Mouse (Mus musculus) hindbrain, embryonic 12.5 days (tissue): ENCODE measurements around the gene Dpf1. TPM values are rescaled to one million over a fixed set of nuclear protein-coding genes. Genes with fewer than 3 reads are reported as not detected.
A peak's percentile ranks its signal among the peaks of the same experiment; 100 is the strongest.

Experiments
- ATAC-seq: fragments of 200-750 bp; cut with Nextera tagmentation; 2 replicates; pipeline ENCODE4 v1.8.0; 2017; ENCODE audit warnings: moderate TSS enrichment; ENCODE audit not compliant: low FRiP score
- H3K27ac ChIP-seq: fragments of 300-500 bp; sonication (generic); 2 replicates; pipeline ENCODE4 v1.5.1; 2016; ENCODE audit warnings: mild to moderate bottlenecking
- H3K27me3 ChIP-seq: fragments of 300-500 bp; sonication (generic); 2 replicates; pipeline ENCODE4 v1.6.1; 2016; ENCODE audit warnings: mild to moderate bottlenecking
- H3K36me3 ChIP-seq: fragments of 300-500 bp; sonication (generic); 2 replicates; pipeline ENCODE4 v1.6.1; 2016; ENCODE audit warnings: mild to moderate bottlenecking
- H3K4me1 ChIP-seq: fragments of 300-500 bp; sonication (generic); 2 replicates; pipeline ENCODE4 v1.6.1; 2016
- H3K4me2 ChIP-seq: fragments of 300-500 bp; sonication (generic); replicated peaks from 2 replicates; pipeline ENCODE4 v1.6.1; 2016; ENCODE audit warnings: mild to moderate bottlenecking
- H3K4me3 ChIP-seq: fragments of 300-500 bp; sonication (generic); 2 replicates; pipeline ENCODE4 v1.5.1; 2016; ENCODE audit warnings: mild to moderate bottlenecking
- H3K9ac ChIP-seq: fragments of 300-500 bp; sonication (generic); 2 replicates; pipeline ENCODE4 v1.6.1; 2016; ENCODE audit warnings: mild to moderate bottlenecking, moderate library complexity
- H3K9me3 ChIP-seq: fragments of 300-500 bp; sonication (generic); replicated peaks from 2 replicates; pipeline ENCODE4 v1.6.1; 2016; ENCODE audit warnings: mild to moderate bottlenecking
- WGBS: fragments of 180-500 bp; shearing (Covaris S2); methylation state at CpG from one replicate; pipeline ENCODE4 v1.1.7; 2016; 5-methylcytosine and 5-hydroxymethylcytosine counted together
- polyA plus RNA-seq: library from polyadenylated mRNA; unstranded; fragments of >200 nt; fragmentation: Nextera tagmentation; extraction: Ambion mirVana; gene quantifications from 2 replicates; pipeline ENCODE4 v1.2.1, GENCODE M21; 2016

Gene Dpf1
- polyA plus RNA-seq: 102 and 110 TPM in 2 replicates

DNA sequence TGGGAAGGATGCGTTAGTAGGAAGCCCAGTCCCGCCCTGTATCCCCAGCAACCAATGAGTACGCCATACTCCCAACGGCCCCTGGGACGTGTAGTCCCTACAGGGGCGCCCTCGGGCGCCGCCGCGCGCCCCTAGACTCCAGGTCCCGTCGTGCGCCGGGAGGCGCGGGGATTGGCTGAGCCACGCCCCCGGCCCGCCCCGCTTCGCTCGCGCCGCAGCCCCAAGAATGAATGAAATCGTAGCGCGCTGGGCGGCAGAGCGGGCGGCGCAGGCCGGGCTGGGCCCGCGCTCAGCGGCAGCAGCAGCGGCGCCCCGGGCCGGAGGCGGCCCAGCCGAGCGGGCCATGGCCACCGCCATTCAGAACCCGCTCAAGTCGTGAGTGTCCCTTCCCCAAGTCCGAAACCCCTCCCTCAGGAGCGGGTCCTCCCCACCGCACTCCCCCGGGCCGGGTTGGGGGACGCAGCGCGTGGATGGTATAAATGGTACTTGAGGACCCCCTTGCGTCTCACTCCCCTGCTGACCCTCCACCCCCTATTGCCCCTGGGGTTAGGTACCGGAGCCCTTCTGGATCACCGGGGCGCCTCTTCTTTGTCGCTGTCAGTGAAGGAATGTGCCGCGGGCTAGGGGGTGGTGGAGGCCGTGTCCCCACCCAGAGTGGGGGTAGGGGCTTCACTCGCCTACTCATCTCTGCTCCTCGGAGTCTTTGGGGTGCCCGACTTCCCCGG is at the start of gene Dpf1:
Gene Dpf1 (plus strand): TSS at position 214 of the 725 bp plus-strand sequence.
- peak; percentile 77 for ATAC-seq
- H3K27me3 ChIP-seq: no peaks in the 10 kb centered on the region
- H3K4me2 ChIP-seq: peak within 1 kb of the TSS; percentile 86
- H3K4me1 ChIP-seq: peaks cover 53% of the 10 kb centered on the region
- under 1% methylated on average over 59 of the region's 67 CpGs for WGBS
- H3K27ac ChIP-seq: peak within 1 kb of the TSS; percentile 92
- peak within 1 kb of the TSS; percentile 87 for H3K9ac ChIP-seq
- H3K4me3 ChIP-seq: peak within 1 kb of the TSS; percentile 71
- no peaks in the 10 kb centered on the region for H3K36me3 ChIP-seq
- H3K9me3 ChIP-seq: no peaks in the 10 kb centered on the region

DNA sequence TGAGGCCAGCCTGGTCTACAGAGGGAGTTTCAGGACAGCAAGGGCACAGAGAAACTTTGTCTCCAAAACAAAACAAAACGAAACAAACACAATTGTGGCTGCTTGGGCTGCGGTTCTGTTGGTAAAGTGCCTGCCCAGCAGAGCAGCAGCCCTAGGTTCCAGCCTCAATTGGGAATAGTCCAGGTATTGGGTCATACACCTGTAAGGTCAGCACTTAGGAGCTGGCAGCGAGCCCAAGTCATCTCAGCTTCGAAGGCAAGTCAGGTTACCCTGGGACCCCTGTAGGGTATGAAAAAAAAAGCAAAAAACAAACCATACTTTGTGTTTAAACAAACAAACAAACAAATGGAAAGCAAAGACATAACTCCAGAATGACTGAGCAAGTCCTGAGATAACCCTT is 47.9 kb upstream of the Dpf1 start:
- ATAC-seq: no peak
- 85% methylated on average over 4 of the region's 4 CpGs for WGBS
- peaks cover 21% of the 10 kb centered on the region for H3K4me1 ChIP-seq

DNA sequence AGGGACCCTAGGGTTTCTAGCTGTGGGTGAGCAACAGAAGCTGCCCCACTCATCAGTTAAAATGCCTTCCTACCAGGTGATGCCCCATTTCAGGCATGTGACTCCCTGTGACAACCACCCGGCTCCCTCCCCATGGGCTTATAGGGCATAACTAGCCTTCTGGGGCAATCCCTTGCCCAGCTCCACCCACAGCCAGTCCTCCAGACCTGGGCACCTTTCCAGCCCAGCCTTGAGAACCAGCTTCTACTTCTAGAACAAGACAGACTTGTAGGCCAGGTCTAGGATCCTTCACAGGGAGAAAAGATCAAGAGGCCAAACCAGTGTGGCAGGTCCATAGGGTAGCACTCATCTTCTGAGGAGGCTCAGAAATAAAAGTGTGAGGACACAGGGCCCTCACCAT is 46.4 kb upstream of the Dpf1 start:
- Histone ChIP-seq H3K27me3 (no peaks in the 10 kb centered on the region), H3K9me3 (no peaks in the 10 kb centered on the region), H3K36me3 (no peaks in the 10 kb centered on the region), H3K4me3 (no peak overlapping the region), H3K9ac (no peak overlapping the region), H3K4me1 (peaks cover 21% of the 10 kb centered on the region), H3K27ac (no peak overlapping the region), H3K4me2 (no peak overlapping the region)
- no peak for ATAC-seq
- WGBS: 94% methylated on average over 1 of the region's 1 CpGs

More for the DNA sequence above, 47.9 kb upstream of the Dpf1 start:
- no peaks in the 10 kb centered on the region for H3K36me3 ChIP-seq
- H3K27me3 ChIP-seq: no peaks in the 10 kb centered on the region
- no peak overlapping the region for H3K4me3 ChIP-seq
- no peak overlapping the region for H3K4me2 ChIP-seq
- no peaks in the 10 kb centered on the region for H3K9me3 ChIP-seq
- no peak overlapping the region for H3K9ac ChIP-seq
- no peak overlapping the region for H3K27ac ChIP-seq

DNA sequence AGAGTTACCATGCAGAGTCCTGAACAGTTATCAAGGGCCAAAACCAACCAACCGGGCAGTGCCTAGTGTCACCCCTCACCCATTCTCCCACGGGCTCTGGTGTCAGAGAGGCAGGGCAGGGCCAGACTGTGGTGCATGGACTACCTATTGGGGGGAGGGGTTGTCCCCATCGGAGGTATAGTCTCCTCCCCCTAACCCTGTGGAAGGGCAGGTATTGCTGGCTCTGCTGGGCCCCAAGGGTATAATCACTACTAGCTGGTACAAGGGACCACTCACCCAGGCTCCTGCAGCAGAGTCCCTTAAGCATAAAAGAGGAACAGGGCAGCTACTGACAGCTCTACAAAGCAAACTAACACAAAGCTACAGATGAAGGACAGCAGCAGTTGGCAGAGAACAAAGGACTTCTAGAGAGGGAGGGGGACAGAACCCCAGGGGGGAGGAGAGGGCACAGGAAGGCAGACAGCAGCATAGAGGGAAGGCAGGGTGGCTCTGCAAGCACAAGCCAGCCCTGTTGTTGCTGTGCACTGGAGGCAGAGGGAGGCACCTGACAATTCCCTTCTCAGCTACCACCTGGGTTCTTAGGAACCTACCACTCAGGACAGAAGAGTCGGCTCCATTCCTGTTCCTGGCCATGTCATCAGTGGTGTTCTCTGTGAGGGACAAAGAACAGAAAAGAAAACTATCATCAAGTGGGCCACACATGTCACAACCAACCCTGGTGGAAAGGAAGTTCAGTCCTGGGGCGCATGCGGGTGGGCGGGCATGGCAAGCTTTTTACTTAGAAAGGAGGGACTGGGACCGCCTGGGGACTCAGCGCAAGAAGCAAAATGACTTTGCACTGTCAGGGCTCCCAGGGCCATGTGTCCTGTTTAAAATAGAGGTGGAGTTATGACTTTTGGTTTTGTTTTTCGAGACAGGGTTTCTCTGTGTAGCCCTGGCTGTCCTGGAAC is 43.7 kb upstream of the Dpf1 start:
- WGBS: 50% methylated on average over 10 of the region's 10 CpGs
- Histone ChIP-seq H3K4me1 (peaks cover 21% of the 10 kb centered on the region), H3K4me3 (no peak overlapping the region), H3K9me3 (no peaks in the 10 kb centered on the region), H3K4me2 (no peak overlapping the region), H3K27ac (no peak overlapping the region), H3K9ac (no peak overlapping the region), H3K36me3 (no peaks in the 10 kb centered on the region), H3K27me3 (no peaks in the 10 kb centered on the region)
- ATAC-seq: peak; percentile 62

DNA sequence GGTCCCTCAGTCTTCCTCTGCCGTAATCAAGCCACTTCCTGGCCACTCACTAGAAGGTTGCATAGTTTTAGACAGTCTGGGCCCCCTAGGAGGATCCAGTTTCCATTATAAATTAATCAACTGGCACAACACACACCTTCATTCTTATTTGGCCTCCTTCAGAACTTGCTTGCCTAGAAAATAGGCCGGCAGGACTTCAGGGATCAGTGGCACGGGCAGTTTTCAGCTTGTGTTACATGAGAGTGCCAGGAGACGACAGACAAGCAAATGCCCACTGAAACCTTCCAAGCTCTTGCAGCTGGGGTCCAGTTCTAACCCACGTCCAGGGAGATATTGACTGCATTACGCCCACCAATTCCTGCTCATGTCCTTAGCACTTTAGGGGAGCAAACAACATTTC is 41.6 kb upstream of the Dpf1 start:
- 80% methylated on average over 6 of the region's 6 CpGs for WGBS

DNA sequence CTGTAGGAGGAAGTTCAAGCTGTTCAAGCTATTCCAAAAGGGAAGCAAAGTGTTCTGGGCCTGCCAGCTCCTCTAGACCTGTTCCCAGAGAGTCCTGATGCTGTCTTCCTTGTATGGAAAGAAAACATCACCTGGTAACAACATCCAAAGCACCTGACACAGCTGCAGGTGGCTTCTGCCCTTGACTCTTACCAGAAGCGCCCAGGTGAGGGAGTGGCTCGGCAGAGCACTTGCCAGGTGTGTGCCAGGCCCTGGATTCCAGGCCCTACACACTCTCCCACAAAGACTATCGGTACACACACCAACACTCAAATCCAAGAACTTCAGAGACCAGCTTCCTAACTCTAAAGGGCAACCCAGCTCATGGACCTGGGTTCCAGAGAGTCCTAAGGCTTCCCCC is 39.9 kb upstream of the Dpf1 start:
- no peak for ATAC-seq
- peaks cover 16% of the 10 kb centered on the region for H3K4me1 ChIP-seq
- WGBS: 94% methylated on average over 3 of the region's 3 CpGs
- no peaks in the 10 kb centered on the region for H3K9me3 ChIP-seq
- no peaks in the 10 kb centered on the region for H3K27me3 ChIP-seq
- no peak overlapping the region for H3K4me2 ChIP-seq
- no peak overlapping the region for H3K9ac ChIP-seq
- no peak overlapping the region for H3K27ac ChIP-seq
- H3K36me3 ChIP-seq: no peaks in the 10 kb centered on the region
- no peak overlapping the region for H3K4me3 ChIP-seq

More for the DNA sequence above, 41.6 kb upstream of the Dpf1 start:
- H3K4me1 ChIP-seq: peaks cover 23% of the 10 kb centered on the region
- ATAC-seq: no peak
- no peak overlapping the region for H3K4me3 ChIP-seq
- H3K9me3 ChIP-seq: no peaks in the 10 kb centered on the region
- no peak overlapping the region for H3K4me2 ChIP-seq
- no peaks in the 10 kb centered on the region for H3K27me3 ChIP-seq
- H3K9ac ChIP-seq: no peak overlapping the region
- H3K36me3 ChIP-seq: no peaks in the 10 kb centered on the region
- no peak overlapping the region for H3K27ac ChIP-seq

DNA sequence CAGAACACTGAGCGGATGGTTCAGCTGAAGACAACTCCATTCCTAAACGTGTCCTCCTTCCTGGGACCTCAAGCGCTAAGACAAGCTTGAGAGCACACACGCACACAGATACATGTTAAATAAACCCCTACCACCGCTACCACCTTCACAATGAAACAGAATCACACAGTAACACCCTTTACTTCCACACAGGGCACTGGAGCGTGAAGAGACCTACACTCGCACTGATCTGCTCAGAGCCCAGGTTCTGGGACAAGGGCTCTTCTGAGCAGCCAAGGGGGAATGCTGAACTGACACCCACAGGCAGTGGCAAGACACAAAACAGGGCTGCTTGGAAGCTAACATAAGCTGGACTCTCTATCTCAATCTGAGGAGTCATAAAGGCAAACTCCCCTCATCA is 38.1 kb upstream of the Dpf1 start:
- no peak for ATAC-seq
- H3K27ac ChIP-seq: no peak overlapping the region
- no peak overlapping the region for H3K4me3 ChIP-seq
- H3K4me2 ChIP-seq: no peak overlapping the region
- no peaks in the 10 kb centered on the region for H3K27me3 ChIP-seq
- 70% methylated on average over 7 of the region's 7 CpGs for WGBS
- no peaks in the 10 kb centered on the region for H3K9me3 ChIP-seq
- H3K4me1 ChIP-seq: 0 out of 2 replicates have a peak, but pooled peaks cover 2% of the 10 kb centered on the region
- no peaks in the 10 kb centered on the region for H3K36me3 ChIP-seq
- H3K9ac ChIP-seq: no peak overlapping the region

DNA sequence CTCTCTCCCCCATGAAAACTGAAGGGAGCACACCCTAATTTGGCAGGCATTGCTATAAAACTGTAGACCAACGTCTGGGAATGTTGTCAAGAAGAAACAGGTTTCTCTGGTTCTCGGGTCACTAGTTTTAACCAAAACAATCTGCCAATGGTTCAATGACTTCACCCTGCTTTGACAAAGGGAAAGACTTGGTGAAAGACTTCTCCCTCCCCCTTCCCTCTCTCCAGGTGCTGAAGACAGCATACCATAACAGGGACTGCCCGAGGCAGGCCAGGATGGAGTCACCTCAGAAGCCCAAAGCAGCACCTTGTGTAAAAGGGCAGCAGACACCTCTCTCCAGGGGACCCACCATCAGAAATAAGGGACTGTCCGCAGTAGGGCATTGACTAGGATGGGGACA is 36.8 kb upstream of the Dpf1 start:
- no peak overlapping the region for H3K4me2 ChIP-seq
- 0 out of 2 replicates have a peak, but pooled peaks cover 2% of the 10 kb centered on the region for H3K4me1 ChIP-seq
- no peak for ATAC-seq
- WGBS: 58% methylated on average over 4 of the region's 4 CpGs
- H3K27ac ChIP-seq: no peak overlapping the region
- no peaks in the 10 kb centered on the region for H3K36me3 ChIP-seq
- no peak overlapping the region for H3K9ac ChIP-seq
- H3K27me3 ChIP-seq: no peaks in the 10 kb centered on the region
- H3K4me3 ChIP-seq: no peak overlapping the region
- no peaks in the 10 kb centered on the region for H3K9me3 ChIP-seq

DNA sequence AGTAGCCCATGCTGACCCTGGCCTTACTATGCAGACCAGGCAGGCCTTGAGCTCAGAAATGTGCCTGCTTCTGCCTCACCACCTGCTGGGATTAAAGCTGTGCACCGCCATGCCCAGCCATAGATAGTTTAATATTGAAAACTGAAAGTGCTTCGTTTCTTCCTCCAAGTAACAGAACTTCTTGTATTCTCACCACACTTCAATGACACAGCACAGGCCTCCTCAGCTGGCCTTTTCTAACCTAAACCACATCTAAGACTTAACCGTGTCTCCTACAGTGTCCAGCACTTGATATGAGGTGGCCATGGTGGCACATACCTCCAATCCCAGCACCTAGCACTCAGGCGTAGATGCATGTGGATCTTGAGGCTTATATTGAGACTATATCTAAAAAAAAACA is 33.3 kb upstream of the Dpf1 start:
- Histone ChIP-seq H3K36me3 (no peaks in the 10 kb centered on the region), H3K27ac (no peak overlapping the region), H3K4me3 (no peak overlapping the region), H3K4me1 (0 out of 2 replicates have a peak, but pooled peaks cover 2% of the 10 kb centered on the region), H3K4me2 (no peak overlapping the region), H3K9ac (no peak overlapping the region), H3K9me3 (no peaks in the 10 kb centered on the region), H3K27me3 (no peaks in the 10 kb centered on the region)
- 80% methylated on average over 4 of the region's 4 CpGs for WGBS
- ATAC-seq: no peak

DNA sequence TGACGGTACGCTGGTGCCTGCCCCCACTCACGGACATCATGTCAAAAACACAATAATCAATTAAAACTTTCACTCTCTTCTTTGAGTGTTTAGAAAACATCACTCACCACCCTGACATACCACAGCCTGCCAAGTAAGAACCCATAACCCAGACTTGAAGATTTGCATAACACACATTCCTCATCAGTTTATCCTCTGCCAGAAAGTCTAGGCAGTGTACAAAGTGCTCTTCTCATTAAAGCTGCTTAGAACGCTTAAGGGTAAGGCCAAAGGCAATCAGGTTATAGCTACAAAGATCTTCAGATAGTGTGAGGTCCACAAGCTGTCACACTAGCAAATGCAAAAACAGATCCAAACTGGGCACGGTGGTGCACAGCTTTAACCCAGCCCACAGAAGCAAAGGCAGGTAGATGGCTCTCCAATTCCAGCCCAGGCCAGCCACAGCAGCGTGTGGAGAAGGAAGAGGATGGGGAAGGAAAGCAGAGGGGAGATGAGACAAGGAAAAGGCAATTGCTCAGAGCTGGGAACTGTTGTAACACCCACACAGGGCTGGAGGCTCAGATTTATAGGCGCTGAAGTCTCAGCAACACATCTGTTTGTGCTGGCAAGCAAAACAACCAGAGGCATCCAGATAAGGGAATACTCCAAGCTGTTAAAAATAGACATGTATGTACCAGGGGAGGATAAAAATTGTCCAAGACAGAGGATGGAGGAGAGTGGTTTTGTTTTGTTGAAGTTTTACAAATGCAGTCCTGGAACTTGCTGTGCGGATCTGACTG is 31.9 kb upstream of the Dpf1 start:
- no peak overlapping the region for H3K4me2 ChIP-seq
- no peaks in the 10 kb centered on the region for H3K4me1 ChIP-seq
- no peaks in the 10 kb centered on the region for H3K27me3 ChIP-seq
- no peak overlapping the region for H3K27ac ChIP-seq
- no peaks in the 10 kb centered on the region for H3K36me3 ChIP-seq
- no peak overlapping the region; the same call in 1 of the 2 replicates for H3K9ac ChIP-seq
- no peaks in the 10 kb centered on the region for H3K9me3 ChIP-seq
- ATAC-seq: no peak
- 77% methylated on average over 8 of the region's 8 CpGs for WGBS
- H3K4me3 ChIP-seq: no peak overlapping the region

DNA sequence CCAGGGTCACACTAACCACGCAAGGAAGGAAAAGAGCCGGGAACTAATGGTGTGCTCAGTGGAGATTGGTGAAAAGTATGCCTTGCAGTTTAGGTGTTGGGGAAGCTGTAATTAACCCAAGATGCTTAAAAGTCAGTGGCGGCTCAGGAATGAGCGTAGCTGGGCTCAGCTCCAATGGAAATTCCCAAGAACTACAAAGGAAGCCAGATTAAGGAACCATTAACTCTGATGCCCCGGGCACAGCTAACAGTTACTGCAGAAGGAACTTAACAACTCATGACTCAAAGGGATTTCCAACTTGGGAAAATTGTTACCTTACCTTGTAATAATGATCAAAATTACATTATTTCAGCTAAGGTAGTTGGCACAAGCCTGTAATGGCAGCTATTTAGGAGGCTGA is 27.0 kb upstream of the Dpf1 start:
- Histone ChIP-seq H3K4me3 (no peak overlapping the region), H3K4me1 (peaks cover 10% of the 10 kb centered on the region), H3K27me3 (peaks cover 23% of the 10 kb centered on the region), H3K4me2 (no peak overlapping the region), H3K36me3 (no peaks in the 10 kb centered on the region), H3K9me3 (no peaks in the 10 kb centered on the region), H3K9ac (no peak overlapping the region), H3K27ac (no peak overlapping the region)
- WGBS: 76% methylated on average over 5 of the region's 5 CpGs
- ATAC-seq: no peak

DNA sequence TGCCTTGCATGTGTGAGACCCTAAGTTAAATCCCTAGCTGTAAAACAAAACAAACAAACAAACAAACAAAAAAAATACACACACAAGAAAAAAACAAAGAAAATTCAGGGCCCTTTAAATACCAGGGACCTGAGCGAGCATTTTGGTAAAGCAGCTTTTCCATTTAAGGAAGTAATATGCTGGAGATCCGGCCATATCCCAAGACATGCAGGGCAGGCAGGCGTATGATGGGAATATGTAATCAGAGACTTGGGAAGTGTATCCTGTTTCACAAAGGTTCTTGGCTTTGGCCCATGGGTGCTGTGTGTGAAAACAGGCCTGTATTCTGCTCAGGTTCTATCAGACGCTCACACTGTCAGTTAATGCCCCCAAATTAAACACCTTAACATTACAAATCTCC is 26.2 kb upstream of the Dpf1 start:
- H3K36me3 ChIP-seq: no peaks in the 10 kb centered on the region

More for the DNA sequence above, 26.2 kb upstream of the Dpf1 start:
- Histone ChIP-seq H3K4me3 (no peak overlapping the region), H3K27ac (no peak overlapping the region), H3K27me3 (peaks cover 31% of the 10 kb centered on the region), H3K9ac (no peak overlapping the region), H3K9me3 (no peaks in the 10 kb centered on the region), H3K4me1 (peaks cover 15% of the 10 kb centered on the region), H3K4me2 (no peak overlapping the region)
- 82% methylated on average over 4 of the region's 4 CpGs for whole genome bisulfite sequencing
- ATAC-seq: no peak
